ENCODE assay signal across 12 mouse cellular contexts in the genomic region with DNA sequence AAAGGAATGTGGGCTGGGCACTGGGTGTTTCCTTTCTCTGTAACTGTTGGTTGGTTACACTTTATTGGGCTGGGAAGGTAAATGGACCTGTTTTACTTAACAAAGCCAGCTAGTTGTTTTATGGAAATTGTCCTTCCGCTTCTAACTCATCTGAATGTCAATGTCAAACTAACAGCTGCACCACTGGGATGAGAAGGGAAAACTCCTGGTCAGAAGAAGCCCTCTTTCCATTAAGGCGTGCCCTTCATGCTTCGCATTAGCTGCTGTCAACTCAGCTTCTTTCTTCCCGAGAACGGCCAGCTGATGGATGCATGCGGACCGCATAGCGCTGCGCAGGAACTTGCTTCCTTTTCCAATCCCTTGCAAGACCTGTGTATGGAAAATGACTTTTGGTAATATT.
DNase-seq lines count a peak whose midpoint lies in the region; ATAC-seq and TF ChIP-seq lines count a peak whose summit lies in the region.
"Had no signal": no experiment of that assay in that cellular context is flagged by ENCODE, and none has a peak within 500 bp of the region (broad histone marks: within the 10 kb centered on the region; RNA-seq: fewer than 3 reads in every experiment).

No protein-coding gene starts in this region.

- no peak overlapping the region for H3K27ac ChIP-seq in embryonic facial prominence, embryonic 14.5 days (replicated peaks; ENCODE audit: low read depth, low read length)
- no peak overlapping the region for H3K27ac ChIP-seq in midbrain, embryonic 10.5 days (replicated peaks)
- H3K27ac ChIP-seq in neural tube, embryonic 15.5 days (replicated peaks) = no peak overlapping the region
- H3K27ac ChIP-seq in left cerebral cortex, adult 2 months = no peak overlapping the region
- H3K27ac ChIP-seq: forebrain, embryonic 13.5 days had no signal

- ATAC-seq in embryonic facial prominence, embryonic 14.5 days (ENCODE audit: low read depth) = no peak
- no peak for ATAC-seq in neural tube, embryonic 15.5 days (ENCODE audit: low FRiP score)
- ATAC-seq: forebrain, embryonic 13.5 days; intestine, postnatal 0 days; lung, postnatal 0 days had no signal

- no peaks in the 10 kb centered on the region for H3K27me3 ChIP-seq in embryonic facial prominence, embryonic 14.5 days (replicated peaks; ENCODE audit: control insufficient read depth, insufficient read depth, low read length)
- H3K27me3 ChIP-seq in midbrain, embryonic 10.5 days (ENCODE audit: low read depth, poor library complexity, severe bottlenecking) = no peaks in the 10 kb centered on the region
- no peaks in the 10 kb centered on the region for H3K27me3 ChIP-seq in neural tube, embryonic 15.5 days (replicated peaks)
- H3K27me3 ChIP-seq: forebrain, embryonic 13.5 days had no signal

- 40% methylated on average over 9 of the region's 9 CpGs for WGBS in embryonic facial prominence, embryonic 14.5 days
- 49% methylated on average over 9 of the region's 9 CpGs for WGBS in midbrain, embryonic 10.5 days
- 15% methylated on average over 9 of the region's 9 CpGs for WGBS in neural tube, embryonic 15.5 days

- TF ChIP-seq CTCF in left cerebral cortex, adult 2 months (IDR thresholded peaks at IDR 0.05) = no peak

- H3K36me3 ChIP-seq in embryonic facial prominence, embryonic 14.5 days (ENCODE audit: control insufficient read depth, insufficient read depth, low read length) = no peaks in the 10 kb centered on the region
- no peaks in the 10 kb centered on the region for H3K36me3 ChIP-seq in midbrain, embryonic 10.5 days
- no peaks in the 10 kb centered on the region for H3K36me3 ChIP-seq in neural tube, embryonic 15.5 days
- H3K36me3 ChIP-seq: G1E had no signal

- H3K9me3 ChIP-seq in embryonic facial prominence, embryonic 14.5 days (ENCODE audit: control insufficient read depth, low read length) = no peaks in the 10 kb centered on the region
- H3K9me3 ChIP-seq in midbrain, embryonic 10.5 days (replicated peaks) = no peaks in the 10 kb centered on the region
- H3K9me3 ChIP-seq in neural tube, embryonic 15.5 days (replicated peaks) = no peaks in the 10 kb centered on the region
- H3K9me3 ChIP-seq: forebrain, embryonic 13.5 days; G1E had no signal

- H3K9ac ChIP-seq in embryonic facial prominence, embryonic 14.5 days (ENCODE audit: low read depth, low read length) = no peak overlapping the region
- no peak overlapping the region for H3K9ac ChIP-seq in neural tube, embryonic 15.5 days (replicated peaks)
- H3K9ac ChIP-seq: forebrain, embryonic 13.5 days had no signal

- peaks cover 15% of the 10 kb centered on the region for H3K4me1 ChIP-seq in embryonic facial prominence, embryonic 14.5 days (ENCODE audit: control insufficient read depth, insufficient read depth, low read length)
- peaks cover 14% of the 10 kb centered on the region for H3K4me1 ChIP-seq in midbrain, embryonic 10.5 days
- H3K4me1 ChIP-seq in neural tube, embryonic 15.5 days = peaks cover 8% of the 10 kb centered on the region

- intact Hi-C loops in left cerebral cortex, adult 2 months (cut with DNase I) = loop anchor here (5.0 to 10.0 kb wide), 3 partner anchors 681 to 1339 kb away; no protein-coding TSS in a partner anchor

- H3K4me2 ChIP-seq in embryonic facial prominence, embryonic 14.5 days (ENCODE audit: low read depth, low read length) = peak overlapping the region; percentile 34; the same call in 1 of the 2 replicates
- peak overlapping the region; percentile 44 for H3K4me2 ChIP-seq in neural tube, embryonic 15.5 days
- H3K4me2 ChIP-seq: forebrain, embryonic 13.5 days had no signal

- peak; percentile 35 for DNase-seq in retina, embryonic 14.5 days (ENCODE audit: low spot score)
- DNase-seq in retina, postnatal 1 day = no peak
- DNase-seq in embryonic facial prominence, embryonic 14.5 days (ENCODE audit: low spot score) = no peak
- DNase-seq in midbrain, embryonic 10.5 days (ENCODE audit: low spot score) = peak; percentile 16
- DNase-seq in ovary, postnatal 36 days (ENCODE audit: low spot score) = no peak
- DNase-seq in left cerebral cortex, adult 2 months (ENCODE audit: extremely low spot score in 1 of 2, low spot score in 2 of 2) = no peak
- DNase-seq in thymus, postnatal 14 days = no peak

- no peak overlapping the region for H3K4me3 ChIP-seq in embryonic facial prominence, embryonic 14.5 days (ENCODE audit: low read depth, low read length)
- H3K4me3 ChIP-seq in midbrain, embryonic 10.5 days = no peak overlapping the region
- H3K4me3 ChIP-seq in neural tube, embryonic 15.5 days (replicated peaks) = peak overlapping the region; percentile 9; the same call in 1 of the 2 replicates
- no peak overlapping the region for H3K4me3 ChIP-seq in left cerebral cortex, adult 2 months
- H3K4me3 ChIP-seq: forebrain, embryonic 13.5 days had no signal

Comparison
In these comparisons a context has a peak if more than half of its experiments do, and no peak if none do; other contexts are left out.
1. DNase-seq: peak in retina, embryonic 14.5 days (single experiment) and midbrain, embryonic 10.5 days (single experiment); none in retina, postnatal 1 day (single experiment), embryonic facial prominence, embryonic 14.5 days (single experiment), ovary, postnatal 36 days (single experiment), left cerebral cortex, adult 2 months (0 of 2) and thymus, postnatal 14 days (single experiment).